Mouse (Mus musculus) kidney, adult 18-20 months (tissue): ENCODE measurements around the gene Olfr1459.

Experiments
- DNase-seq: peaks from one replicate; pipeline ENCODE4 v3.0.0; 2021

The Olfr1459 gene

DNA sequence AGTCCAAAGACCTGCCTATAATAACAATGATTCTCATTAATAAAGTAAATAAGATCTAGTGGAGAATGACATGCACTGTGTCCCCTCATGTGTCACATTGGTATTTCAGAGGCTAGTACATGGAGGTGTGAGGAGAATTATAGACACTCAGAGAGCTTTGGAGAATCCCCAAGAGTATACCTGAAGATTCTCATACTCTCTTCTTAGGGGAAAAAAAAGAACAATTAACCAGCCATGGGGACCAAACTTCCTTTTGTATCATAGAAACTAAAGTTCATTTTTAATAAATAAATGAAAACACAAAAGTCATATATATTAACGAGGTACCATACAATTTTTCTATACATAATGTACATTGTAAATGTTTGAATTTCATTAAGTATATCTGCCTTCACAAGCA, at the start of gene Olfr1459:
TSS of gene Olfr1459 (minus strand) at position 101 of the 400 bp plus-strand sequence.
- DNase-seq: no peak

DNA sequence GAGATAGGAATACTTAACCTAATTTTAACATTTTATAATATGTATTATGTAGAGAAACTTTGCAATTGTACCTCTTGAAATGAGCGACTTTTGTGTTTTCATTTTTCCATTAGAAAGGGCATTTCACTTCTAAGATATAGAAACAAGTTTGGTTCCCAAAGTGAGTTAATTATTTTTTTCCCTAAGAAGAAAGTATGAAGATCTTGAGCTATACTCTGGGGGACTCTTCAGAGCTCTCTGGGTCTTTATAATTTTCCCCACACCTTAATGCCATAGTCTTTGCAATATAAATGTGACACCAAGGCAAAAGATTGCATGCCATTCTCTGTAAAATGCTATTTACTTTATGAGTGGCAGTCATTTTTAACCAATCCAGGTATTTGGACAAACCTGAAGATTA, 36.1 kb upstream of the Olfr1459 start, which contains the start of gene Olfr1462:
TSS of gene Olfr1462 (plus strand) at position 301 of the 400 bp plus-strand sequence.
- DNase-seq: no peak

- DNase-seq: no peak
These were observed 13.4 kb upstream of the Olfr1459 start, which contains the start of gene Olfr1461 for GRCm38 (mm10) chr19:13162700-13163099. Gene Olfr1461, plus strand, starts transcription at chr19:13163000.

- DNase-seq: no peak
These were observed 42.7 kb downstream of the Olfr1459 start, which contains the start of gene Olfr1458 for GRCm38 (mm10) chr19:13106675-13107074. Gene Olfr1458, minus strand, starts transcription at chr19:13106775.

- no peak for DNase-seq
These were observed 51.6 kb downstream of the Olfr1459 start, which contains the start of gene Olfr1457 for GRCm38 (mm10) chr19:13097791-13098190. Gene Olfr1457, minus strand, starts transcription at chr19:13097891.

DNA sequence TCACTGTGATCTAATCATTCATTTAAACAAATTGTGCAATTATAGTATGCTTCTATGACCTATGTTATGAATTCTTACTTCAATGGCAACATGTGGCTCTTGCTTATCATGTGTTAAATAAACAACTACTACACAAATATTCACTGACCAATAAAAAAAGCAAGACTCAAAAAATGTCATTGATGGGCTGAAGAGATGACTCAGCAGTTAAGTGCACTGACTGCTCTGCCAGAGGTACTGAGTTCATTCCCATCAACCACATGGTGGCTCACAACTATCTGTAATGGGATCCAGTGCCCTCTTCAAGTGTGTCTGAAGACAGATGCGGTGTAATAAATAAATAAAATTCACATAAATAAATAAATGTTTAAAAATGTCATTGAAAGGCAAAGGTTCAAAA, 55.4 kb downstream of the Olfr1459 start:
- DNase-seq: no peak
